Mouse (Mus musculus): ENCODE data around the gene Sptssb. TPM values are rescaled to one million over a fixed set of nuclear protein-coding genes. Genes with fewer than 3 reads are reported as not detected.

Gene Sptssb
- polyA plus RNA-seq (2012; rRNA removed) = 0.30 and 1.4 TPM in 2 replicates

GRCm38 (mm10) chr3:69859858-69860588 is at the start of gene Sptssb:
Sptssb (minus strand) TSS chr3:69859940.

Other genes with a start within 250 kb of the Sptssb start
- 52.6 and 67.7 TPM in 2 replicates for gene Nmd3, start 138.0 kb downstream of the Sptssb start, polyA plus RNA-seq (2012; rRNA removed)
- 0.11 and 0.14 TPM in 2 replicates for gene Otol1, start 147.7 kb upstream of the Sptssb start, polyA plus RNA-seq (2012; rRNA removed)

All from central nervous system, embryonic 11.5 days (tissue).